Mouse (Mus musculus) adrenal gland, postnatal 10 days (tissue): ENCODE results near the gene Iffo2. TPM values are rescaled to one million over a fixed set of nuclear protein-coding genes. Genes with fewer than 3 reads are reported as not detected.
"Not testable (repeated sequence)": the region's sequence is repeated elsewhere in the genome, so short reads cannot be mapped to it uniquely, and the experiment has no call there.

Experiments
- DNase-seq: peaks from one replicate; pipeline ENCODE4 v3.0.0; 2021; ENCODE audit warnings: mixed read lengths
- long read RNA-seq, 2 experiments: library from polyadenylated mRNA; stranded (forward); transcript quantifications; one replicate each; pipeline ENCODE4 v2.0.0; 2021
- total RNA-seq, 2 experiments: library from RNA; stranded (reverse); gene quantifications; 2 replicates each; pipeline ENCODE4 v1.2.3; 2021

Iffo2 gene
- 10 to 100 TPM; 16.4 to 17.5 TPM for total RNA-seq
- long read RNA-seq, experiment 1, full-length matches to known transcripts: 5 of 10 reads
- long read RNA-seq, experiment 1, partial matches to known transcripts: 0 of 10 reads
- long read RNA-seq, experiment 1, other reads (novel, unspliced or antisense): 5 of 10 reads
- long read RNA-seq, experiment 2, partial matches to known transcripts: 0 of 2 reads
- long read RNA-seq, experiment 2, other reads (novel, unspliced or antisense): 2 of 2 reads

- DNase-seq: not testable (repeated sequence)
Observed at GRCm38 (mm10) chr4:139530248-139530647, at the start of gene Iffo2. TSS of gene Iffo2 (plus strand) at chr4:139530548.

DNA sequence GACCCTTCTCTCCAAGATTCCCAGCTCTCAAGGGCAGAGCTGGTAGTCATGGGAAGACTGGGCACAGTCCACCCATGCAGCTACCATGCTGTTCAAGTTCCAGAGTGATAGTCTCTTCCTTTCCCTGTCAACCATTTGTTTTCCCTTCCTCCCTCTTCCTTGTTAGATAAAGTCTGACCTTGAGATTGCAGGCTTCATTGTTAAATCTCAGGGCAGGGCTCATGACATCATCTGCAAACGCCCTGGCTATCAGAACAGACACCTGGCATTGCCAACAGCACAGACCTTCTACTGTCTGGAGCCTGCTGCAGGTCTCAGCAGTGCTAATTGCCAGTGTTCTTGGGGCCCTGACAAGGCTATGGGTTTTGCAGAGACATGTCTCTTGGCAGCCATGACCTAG is 48.9 kb upstream of the Iffo2 start:
- DNase-seq: no peak

DNA sequence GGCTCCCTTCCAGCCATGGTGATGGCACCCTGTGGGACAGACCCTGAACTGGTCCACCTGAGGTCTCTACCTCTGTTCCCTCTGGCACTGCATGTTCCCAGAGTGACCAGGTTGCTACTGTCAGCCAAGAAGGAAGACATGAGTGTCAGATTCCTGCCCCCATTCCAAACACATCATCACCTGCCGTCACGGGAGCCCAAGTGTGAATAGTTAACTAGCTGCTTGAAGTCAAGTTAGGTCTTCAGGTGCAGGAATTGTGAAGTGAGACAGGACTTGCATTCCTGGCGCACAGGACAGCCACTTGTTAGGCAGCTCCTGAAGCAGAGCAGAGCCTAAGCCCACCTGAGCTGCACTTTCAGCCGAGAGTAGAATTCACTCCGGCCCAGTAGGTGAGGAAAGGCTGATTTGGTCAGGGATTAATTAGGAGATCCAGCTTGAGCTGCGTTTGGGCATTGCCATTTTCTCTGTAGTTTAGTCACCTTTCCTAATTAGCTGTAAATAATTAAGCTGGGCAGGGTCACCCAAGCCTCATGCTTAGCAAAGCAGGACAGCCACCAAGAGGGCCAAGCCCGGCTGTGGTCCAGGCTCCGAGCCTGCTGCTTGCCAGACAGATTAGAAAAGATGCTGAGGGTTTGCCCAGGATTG is 46.8 kb upstream of the Iffo2 start:
- no peak for DNase-seq

GRCm38 (mm10) chr4:139484496-139484895 is 45.9 kb upstream of the Iffo2 start:
- DNase-seq: no peak

DNA sequence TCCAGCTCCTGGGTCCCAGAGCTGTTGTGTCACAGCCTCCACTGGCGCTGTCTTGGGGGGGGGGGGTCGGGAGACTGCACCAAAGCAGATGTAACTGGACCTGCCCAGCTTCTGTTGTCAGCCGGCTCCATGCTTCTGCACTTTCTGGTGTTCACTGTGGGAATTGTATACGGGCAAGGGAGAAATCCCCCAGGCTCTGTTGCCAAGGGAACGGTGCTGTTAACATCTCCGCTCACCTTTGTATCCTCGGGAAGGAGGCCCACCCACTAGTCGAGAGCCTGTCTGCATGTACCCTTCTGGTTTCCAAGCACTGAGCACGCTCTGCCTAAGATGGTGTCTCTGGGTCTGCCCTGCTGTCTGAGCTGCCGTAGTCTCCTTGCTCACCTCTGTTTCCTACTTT is 43.3 kb upstream of the Iffo2 start:
- DNase-seq: no peak

- DNase-seq: no peak
Observed at GRCm38 (mm10) chr4:139488325-139488724, 42.0 kb upstream of the Iffo2 start.

- no peak for DNase-seq
Observed at GRCm38 (mm10) chr4:139489946-139490345, 40.4 kb upstream of the Iffo2 start.

GRCm38 (mm10) chr4:139490413-139491055 is 39.8 kb upstream of the Iffo2 start:
- DNase-seq: peak; percentile 36

DNA sequence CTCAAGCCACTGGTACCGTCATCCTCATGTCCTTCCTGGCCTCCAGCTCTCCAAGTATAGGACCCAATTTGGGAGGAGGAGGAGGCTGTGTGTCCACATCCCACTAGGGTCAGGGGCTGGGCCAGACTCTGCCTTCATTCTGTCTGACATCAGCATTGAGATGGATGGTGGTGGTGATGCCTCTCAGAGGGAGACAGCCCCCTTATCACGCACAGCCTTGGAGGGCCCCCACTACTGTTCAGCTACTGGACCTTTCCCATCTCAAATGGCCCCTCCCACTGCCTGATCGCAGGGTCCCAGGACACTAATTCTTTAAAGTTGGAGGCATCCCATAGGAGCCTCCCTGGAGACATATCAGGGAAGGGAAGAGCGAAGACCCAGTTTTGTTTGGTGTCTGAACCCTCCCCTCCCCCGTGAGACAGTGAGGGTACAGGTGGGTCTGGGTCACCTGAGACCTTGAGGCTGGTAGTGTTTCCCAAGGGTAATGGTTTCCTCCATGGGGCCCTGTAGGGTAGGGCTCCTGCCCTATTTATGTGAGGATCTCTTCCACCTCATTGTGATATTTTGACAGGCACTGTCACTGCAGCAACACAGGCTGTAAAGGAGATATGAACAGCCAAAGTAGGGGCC is 38.7 kb upstream of the Iffo2 start:
- no peak for DNase-seq

GRCm38 (mm10) chr4:139492258-139492833 is 38.0 kb upstream of the Iffo2 start:
- peak; percentile 21 for DNase-seq

- DNase-seq: no peak
Observed at GRCm38 (mm10) chr4:139493227-139494025, 36.9 kb upstream of the Iffo2 start.

GRCm38 (mm10) chr4:139500814-139501213 is 29.5 kb upstream of the Iffo2 start:
- DNase-seq: peak; percentile 22

DNA sequence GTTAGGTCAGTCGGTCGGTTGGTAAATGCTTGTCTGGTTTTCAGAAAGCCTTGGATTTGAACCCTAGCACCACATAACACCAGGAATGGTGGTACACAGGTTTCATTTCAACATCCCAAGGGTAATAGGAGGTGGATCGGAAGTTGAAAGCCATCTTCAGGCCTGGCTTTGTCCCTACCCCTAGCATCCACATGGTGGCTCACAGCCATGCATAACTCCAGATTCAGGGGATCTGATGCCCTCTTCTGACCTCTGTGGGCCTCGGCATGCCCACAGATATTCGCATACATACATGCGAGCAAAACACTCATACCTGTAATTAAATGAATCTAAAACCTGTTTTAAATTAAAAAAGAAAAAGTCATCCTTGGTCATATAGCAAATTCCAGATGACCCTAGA is 28.6 kb upstream of the Iffo2 start:
- no peak for DNase-seq

- DNase-seq: no peak
Observed at GRCm38 (mm10) chr4:139503919-139504318, 26.4 kb upstream of the Iffo2 start.

DNA sequence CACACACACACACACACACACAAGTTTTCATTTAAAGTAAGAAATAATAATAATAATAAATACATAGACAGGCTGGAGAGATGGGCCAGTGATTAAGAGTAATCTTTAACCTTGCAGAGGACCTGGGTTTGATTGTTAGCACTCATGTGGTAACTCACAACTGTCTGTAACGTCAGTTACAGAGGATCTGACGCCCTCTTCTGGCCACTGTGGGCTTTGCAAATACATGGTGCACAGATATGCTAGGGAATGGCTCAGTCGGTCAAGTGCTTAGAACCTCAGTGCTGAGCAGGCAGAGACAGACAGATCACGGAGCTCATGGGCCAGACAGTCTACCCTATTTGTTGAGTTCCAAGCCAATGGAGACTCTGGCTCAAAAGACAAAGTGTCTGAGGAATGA is 24.6 kb upstream of the Iffo2 start:
- no peak for DNase-seq

DNA sequence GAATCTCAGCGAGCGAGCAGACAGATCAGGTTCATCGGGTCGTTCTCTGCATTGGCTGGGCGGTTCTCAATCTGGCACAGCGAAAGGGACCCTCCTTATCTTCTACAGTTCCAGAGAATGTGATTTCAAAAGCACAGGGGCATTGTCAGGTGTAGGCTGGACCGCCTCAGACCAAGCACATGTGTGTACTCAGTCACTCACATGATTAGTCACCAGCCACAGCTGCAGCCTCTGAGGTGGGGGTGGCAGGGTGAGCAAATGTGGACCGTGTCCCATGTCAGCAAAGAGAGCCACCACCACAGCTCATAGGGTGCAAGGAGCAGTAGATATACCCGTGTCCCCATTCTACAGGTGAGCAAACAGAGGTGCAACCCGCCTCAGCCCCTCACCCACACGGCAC is 23.6 kb upstream of the Iffo2 start:
- no peak for DNase-seq

GRCm38 (mm10) chr4:139509069-139509468 is 21.3 kb upstream of the Iffo2 start:
- DNase-seq: no peak

DNA sequence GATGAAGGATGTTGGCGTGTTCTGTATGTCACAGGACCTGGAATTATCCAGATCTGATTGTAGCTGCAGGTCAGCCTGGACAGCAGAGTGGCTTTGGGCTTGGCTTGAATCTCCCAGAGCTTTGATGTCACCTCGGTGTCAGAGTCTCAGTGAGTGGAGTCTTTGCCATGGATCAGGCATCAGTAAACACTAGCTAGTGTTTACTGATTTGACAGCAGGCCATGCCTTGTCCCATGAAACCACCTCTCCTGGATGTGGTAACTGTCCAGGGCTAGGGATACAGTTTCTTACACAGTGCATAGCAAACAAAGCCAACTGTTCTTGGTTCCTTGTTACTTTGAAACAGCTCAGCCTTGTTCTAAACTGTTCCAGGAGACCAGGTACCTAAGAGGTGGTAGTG is 18.8 kb upstream of the Iffo2 start:
- no peak for DNase-seq

GRCm38 (mm10) chr4:139512985-139513384 is 17.4 kb upstream of the Iffo2 start:
- DNase-seq: no peak

DNA sequence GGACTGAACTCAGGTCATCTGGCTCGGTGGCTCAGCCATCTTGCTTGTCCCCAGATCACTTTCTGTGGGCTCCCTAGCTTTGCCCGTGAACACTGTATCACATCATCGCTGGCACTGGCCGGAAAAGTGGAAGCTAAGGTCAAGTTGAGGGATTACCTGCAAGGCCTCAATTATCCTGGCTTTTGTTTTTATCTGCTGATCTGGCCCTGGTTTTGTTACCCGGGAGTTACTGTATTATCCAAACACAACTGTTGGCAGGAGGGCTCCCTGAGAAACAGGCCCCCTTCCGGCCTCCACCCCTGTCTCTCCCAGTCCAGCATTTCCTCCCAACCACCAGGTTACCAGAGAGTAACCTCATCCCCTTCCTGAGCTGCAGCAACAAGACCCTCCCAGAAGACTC is 11.1 kb upstream of the Iffo2 start:
- no peak for DNase-seq

GRCm38 (mm10) chr4:139521926-139522325 is 8.4 kb upstream of the Iffo2 start:
- DNase-seq: no peak

- DNase-seq: no peak
Observed at GRCm38 (mm10) chr4:139526475-139526874, 3.9 kb upstream of the Iffo2 start.
